Mouse (Mus musculus): ENCODE results near the gene Il7r. TPM values are rescaled to one million over a fixed set of nuclear protein-coding genes. Genes with fewer than 3 reads are reported as not detected.
"Not testable (repeated sequence)": the region's sequence is repeated elsewhere in the genome, so short reads cannot be mapped to it uniquely, and the experiment has no call there.

Gene Il7r
- polyA plus RNA-seq (2015; fragmentation: Nextera tagmentation; extraction: Ambion mirVana) = not detected in 2 replicates

DNA sequence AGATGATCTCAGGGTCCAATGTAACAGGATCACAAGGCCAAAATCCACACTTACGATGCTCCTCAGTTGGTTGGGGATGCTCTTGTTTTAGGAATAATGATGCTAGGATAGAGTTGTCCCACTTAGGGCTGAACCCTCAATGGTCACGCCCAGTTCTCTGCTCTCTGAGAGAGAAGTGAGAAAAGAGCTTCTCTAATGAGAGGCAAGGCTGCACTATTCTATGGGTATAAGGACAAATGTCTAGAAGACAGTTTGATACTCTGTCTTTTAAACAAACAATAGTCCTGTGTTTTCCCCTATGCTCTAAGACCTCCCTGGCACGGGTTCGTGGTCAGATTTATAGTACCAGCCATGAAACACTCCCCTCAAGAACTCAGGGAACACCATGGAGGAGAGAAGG lies at the start of gene Il7r:
TSS of gene Il7r (minus strand) at position 101 of the 400 bp plus-strand sequence.
- Histone ChIP-seq H3K4me3 (no peak within 1 kb of the TSS), H3K27ac (no peak within 1 kb of the TSS), H3K36me3 (ENCODE audit: poor library complexity, severe bottlenecking) (no peaks in the 10 kb centered on the region), H3K27me3 (no peaks in the 10 kb centered on the region), H3K9ac (no peak within 1 kb of the TSS), H3K4me1 (no peaks in the 10 kb centered on the region), H3K9me3 (replicated peaks) (no peaks in the 10 kb centered on the region), H3K4me2 (no peak within 1 kb of the TSS)
- 82% methylated on average over 4 of the region's 4 CpGs for WGBS
- no peak for ATAC-seq

DNA sequence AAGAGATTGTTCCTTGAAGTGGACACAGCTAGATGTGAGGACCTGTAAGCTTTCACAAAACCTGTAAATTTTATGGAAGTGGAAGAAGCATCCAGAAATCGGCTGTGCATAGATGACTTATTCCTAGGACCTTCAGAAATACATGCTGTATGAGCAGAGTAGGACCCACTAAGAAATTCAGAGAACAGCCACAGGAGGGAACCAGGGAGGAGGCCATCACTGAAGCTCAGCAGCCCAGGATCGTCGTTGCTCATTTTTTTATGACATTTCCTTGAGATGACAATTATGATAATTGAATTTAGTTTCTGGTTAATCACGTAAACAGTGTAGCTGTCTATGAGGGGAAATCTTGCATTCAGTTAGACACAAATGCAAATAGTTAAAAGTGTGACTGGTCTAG lies 47.3 kb upstream of the Il7r start:
- whole genome bisulfite sequencing = 87% methylated on average over 4 of the region's 4 CpGs
- H3K4me2 ChIP-seq = no peak overlapping the region
- H3K9ac ChIP-seq = no peak overlapping the region
- no peaks in the 10 kb centered on the region for H3K9me3 ChIP-seq (replicated peaks)
- H3K27me3 ChIP-seq = no peaks in the 10 kb centered on the region
- ATAC-seq = no peak
- no peaks in the 10 kb centered on the region for H3K36me3 ChIP-seq (ENCODE audit: poor library complexity, severe bottlenecking)
- H3K4me3 ChIP-seq = no peak overlapping the region
- no peak overlapping the region for H3K27ac ChIP-seq
- no peaks in the 10 kb centered on the region for H3K4me1 ChIP-seq

DNA sequence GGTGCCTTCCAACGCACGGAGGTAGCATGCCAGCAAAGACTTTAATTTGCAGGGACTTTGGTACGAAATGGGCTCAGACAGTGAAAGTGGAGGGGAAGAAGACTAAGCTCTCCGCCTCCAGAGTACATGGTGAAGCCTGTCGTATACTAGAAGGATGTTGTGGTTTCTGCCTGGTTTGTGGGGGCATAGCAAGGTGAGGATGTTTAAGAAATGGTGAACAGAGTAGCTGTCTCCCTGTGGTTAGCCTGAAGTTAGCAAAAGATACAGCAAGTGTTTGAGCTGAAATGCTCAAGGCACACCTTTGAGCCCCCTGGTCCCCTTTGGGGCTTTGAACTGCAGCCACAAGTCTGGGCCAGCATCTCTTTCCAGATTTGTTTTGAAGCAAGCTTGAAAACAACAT lies 44.8 kb upstream of the Il7r start:
- ATAC-seq = no peak

DNA sequence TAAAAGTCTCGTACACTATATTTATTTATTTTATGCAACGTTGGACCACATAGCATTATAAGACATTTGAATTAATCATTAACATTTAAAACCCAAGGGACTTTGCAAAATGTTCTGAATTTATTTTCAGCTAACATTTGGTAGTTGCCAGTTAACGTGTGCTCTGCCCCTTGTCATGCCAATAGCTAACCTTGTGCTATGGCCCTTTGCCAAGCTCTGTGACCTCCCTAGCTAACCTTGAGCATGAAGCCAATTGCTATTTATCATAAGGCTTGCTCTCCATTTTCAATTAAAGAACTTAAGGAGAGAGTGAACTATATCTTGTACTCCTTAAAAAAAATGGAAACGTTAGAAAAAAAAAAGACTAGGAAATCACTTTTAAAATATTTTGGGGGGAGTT lies 43.4 kb upstream of the Il7r start:
- Histone ChIP-seq H3K4me3 (no peak overlapping the region), H3K27ac (no peak overlapping the region), H3K36me3 (ENCODE audit: poor library complexity, severe bottlenecking) (no peaks in the 10 kb centered on the region), H3K4me1 (no peaks in the 10 kb centered on the region), H3K27me3 (no peaks in the 10 kb centered on the region), H3K9ac (no peak overlapping the region), H3K4me2 (no peak overlapping the region), H3K9me3 (replicated peaks) (no peaks in the 10 kb centered on the region)
- 91% methylated on average over 4 of the region's 4 CpGs for WGBS
- no peak for ATAC-seq

More for the DNA sequence above, 44.8 kb upstream of the Il7r start:
- no peaks in the 10 kb centered on the region for H3K4me1 ChIP-seq
- H3K4me2 ChIP-seq = no peak overlapping the region
- no peak overlapping the region for H3K27ac ChIP-seq
- H3K4me3 ChIP-seq = no peak overlapping the region
- no peaks in the 10 kb centered on the region for H3K36me3 ChIP-seq (ENCODE audit: poor library complexity, severe bottlenecking)
- H3K9ac ChIP-seq = no peak overlapping the region
- H3K9me3 ChIP-seq (replicated peaks) = no peaks in the 10 kb centered on the region
- 87% methylated on average over 5 of the region's 5 CpGs for WGBS
- no peaks in the 10 kb centered on the region for H3K27me3 ChIP-seq

DNA sequence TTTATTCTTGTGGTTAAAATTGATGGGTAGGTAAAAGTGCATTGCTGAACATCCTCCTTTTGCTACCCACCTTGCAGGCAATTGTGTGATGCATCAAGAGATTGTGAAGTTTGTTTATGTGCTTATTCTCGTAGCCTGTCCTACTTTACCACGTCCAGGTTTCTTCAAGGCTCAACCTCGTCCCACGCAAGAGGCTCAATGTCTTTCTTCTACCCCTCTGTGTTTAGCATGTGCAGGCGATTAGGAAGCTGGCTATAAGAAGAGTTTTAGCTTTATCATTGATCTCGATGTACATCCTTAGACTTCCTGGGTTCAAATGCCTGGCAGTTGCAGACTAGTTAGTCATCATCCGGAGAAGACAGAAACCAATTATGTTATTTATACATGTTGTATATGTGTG lies 42.7 kb upstream of the Il7r start:
- WGBS = 92% methylated on average over 7 of the region's 7 CpGs
- H3K4me3 ChIP-seq = no peak overlapping the region

DNA sequence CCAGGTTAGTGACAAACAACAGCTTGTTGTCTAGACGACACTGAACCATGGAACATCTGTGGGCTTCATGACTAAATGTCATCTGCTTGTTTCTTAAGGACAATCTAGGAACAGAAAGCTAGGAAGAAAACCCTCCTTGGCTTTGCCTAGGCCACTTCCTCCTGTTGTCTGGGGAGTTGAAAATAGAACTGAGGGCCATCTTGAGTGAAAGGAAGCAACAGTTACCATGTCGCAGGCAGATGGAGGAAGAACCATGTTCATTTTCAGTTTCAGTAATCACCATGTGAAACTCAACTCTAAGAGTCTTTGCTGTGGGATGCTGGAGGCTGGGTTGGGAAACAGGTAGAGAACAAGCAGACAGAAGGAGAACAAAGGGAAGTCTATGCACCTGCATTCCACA lies 41.9 kb upstream of the Il7r start:
- no peak overlapping the region for H3K27ac ChIP-seq
- H3K27me3 ChIP-seq = no peaks in the 10 kb centered on the region
- no peak overlapping the region for H3K4me2 ChIP-seq
- 91% methylated on average over 2 of the region's 2 CpGs for WGBS
- no peak overlapping the region for H3K9ac ChIP-seq
- H3K9me3 ChIP-seq (replicated peaks) = no peaks in the 10 kb centered on the region
- H3K36me3 ChIP-seq (ENCODE audit: poor library complexity, severe bottlenecking) = no peaks in the 10 kb centered on the region
- ATAC-seq = no peak
- H3K4me3 ChIP-seq = no peak overlapping the region
- H3K4me1 ChIP-seq = no peaks in the 10 kb centered on the region

More for the DNA sequence above, 42.7 kb upstream of the Il7r start:
- Histone ChIP-seq H3K4me1 (no peaks in the 10 kb centered on the region), H3K4me2 (no peak overlapping the region), H3K36me3 (ENCODE audit: poor library complexity, severe bottlenecking) (no peaks in the 10 kb centered on the region), H3K9me3 (replicated peaks) (no peaks in the 10 kb centered on the region), H3K27ac (no peak overlapping the region), H3K9ac (no peak overlapping the region), H3K27me3 (no peaks in the 10 kb centered on the region)
- no peak for ATAC-seq

DNA sequence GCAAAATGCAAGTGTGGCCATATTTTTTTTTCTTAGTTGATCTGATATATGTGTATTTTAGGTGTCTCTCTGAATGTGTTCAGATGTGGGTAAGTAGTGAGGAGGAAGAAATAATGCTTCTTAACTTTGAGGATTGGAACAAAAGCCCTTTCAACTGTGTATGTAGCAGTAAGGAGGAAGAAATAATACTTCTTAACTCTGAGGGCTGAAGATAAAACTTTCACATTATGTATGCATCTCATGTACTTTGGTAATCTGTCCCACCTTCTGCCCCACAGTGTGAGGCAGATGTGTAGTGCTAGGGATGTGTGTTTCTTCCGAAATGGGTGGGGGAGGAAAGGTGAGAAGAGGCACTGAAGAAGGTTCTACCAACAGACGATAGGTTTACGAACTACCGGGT lies 37.3 kb upstream of the Il7r start:
- H3K4me3 ChIP-seq = no peak overlapping the region
- H3K36me3 ChIP-seq (ENCODE audit: poor library complexity, severe bottlenecking) = no peaks in the 10 kb centered on the region
- WGBS = 87% methylated on average over 4 of the region's 4 CpGs

DNA sequence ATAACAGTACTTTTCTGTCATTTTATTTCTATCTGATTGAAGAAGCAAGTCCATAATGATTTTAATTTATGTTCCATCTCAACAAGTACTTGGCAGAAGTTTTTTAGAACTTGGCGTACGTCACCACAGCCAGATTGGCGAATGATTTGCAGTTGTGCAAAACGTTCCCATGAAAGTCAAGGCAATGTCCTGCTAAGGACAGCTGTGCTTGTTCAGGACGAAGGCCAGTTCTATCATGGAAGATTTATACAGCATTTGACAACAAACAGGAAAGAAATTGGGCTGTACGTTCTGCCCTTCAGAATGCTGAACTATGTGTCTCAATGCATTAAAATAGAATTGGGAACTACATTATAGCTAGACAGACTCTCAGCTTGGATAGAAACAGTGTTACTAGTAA lies 35.4 kb upstream of the Il7r start:
- Histone ChIP-seq H3K4me1 (no peaks in the 10 kb centered on the region), H3K9me3 (replicated peaks) (no peaks in the 10 kb centered on the region), H3K36me3 (ENCODE audit: poor library complexity, severe bottlenecking) (no peaks in the 10 kb centered on the region), H3K27me3 (no peaks in the 10 kb centered on the region), H3K4me3 (no peak overlapping the region), H3K4me2 (no peak overlapping the region), H3K27ac (no peak overlapping the region), H3K9ac (no peak overlapping the region)
- no peak for ATAC-seq
- WGBS = 89% methylated on average over 6 of the region's 6 CpGs

More for the DNA sequence above, 37.3 kb upstream of the Il7r start:
- H3K9me3 ChIP-seq (replicated peaks) = no peaks in the 10 kb centered on the region
- H3K4me2 ChIP-seq = no peak overlapping the region
- no peaks in the 10 kb centered on the region for H3K27me3 ChIP-seq
- no peak for ATAC-seq
- no peaks in the 10 kb centered on the region for H3K4me1 ChIP-seq
- H3K27ac ChIP-seq = no peak overlapping the region
- H3K9ac ChIP-seq = no peak overlapping the region

DNA sequence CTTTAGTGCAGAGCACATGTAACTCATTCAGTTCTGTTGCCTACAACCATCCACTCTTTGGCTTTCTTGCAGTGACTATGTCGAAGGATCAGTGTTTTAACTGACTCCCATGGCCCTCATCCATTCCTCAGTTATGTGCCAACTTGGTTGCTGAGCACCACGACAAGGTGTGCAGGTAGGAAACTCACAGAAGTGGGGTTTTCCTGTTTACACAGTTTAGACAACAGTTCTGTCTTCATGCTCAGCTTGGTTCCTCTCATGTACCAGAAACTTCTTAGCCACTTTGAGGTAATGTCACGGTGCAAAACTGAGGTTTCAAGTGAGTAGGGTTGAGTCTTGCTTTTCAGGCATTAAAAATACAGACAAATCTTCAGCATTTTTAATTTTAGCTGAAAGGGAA lies 34.2 kb upstream of the Il7r start:
- H3K9ac ChIP-seq = no peak overlapping the region
- H3K4me2 ChIP-seq = no peak overlapping the region
- H3K27ac ChIP-seq = no peak overlapping the region
- H3K4me3 ChIP-seq = no peak overlapping the region
- no peak for ATAC-seq
- no peaks in the 10 kb centered on the region for H3K4me1 ChIP-seq
- 82% methylated on average over 3 of the region's 3 CpGs for WGBS
- H3K27me3 ChIP-seq = no peaks in the 10 kb centered on the region
- H3K36me3 ChIP-seq (ENCODE audit: poor library complexity, severe bottlenecking) = no peaks in the 10 kb centered on the region
- no peaks in the 10 kb centered on the region for H3K9me3 ChIP-seq (replicated peaks)

DNA sequence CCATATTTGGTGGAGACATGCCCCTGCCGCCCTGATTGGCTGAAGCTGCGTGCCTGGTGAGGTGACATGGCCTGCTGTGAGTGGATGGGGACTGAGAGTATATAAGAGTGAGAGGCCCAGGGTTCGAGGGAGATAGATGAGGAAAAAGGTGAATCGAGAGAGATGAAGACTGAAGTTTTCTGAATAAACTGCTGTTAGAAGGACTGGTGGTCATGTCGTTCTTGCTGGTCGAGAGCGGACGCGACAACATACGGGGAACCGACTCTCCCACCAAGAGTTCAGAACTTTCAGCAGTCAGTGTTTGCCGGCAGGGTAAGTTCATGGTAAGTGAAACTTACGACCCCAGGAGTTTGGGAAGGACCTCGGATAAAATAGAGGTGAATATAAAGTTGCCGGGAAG lies 27.3 kb upstream of the Il7r start:
- WGBS = 95% methylated on average over 15 of the region's 15 CpGs
- H3K9ac ChIP-seq; ATAC-seq; H3K27ac ChIP-seq; H3K27me3 ChIP-seq; H3K4me1 ChIP-seq; H3K36me3 ChIP-seq (ENCODE audit: poor library complexity, severe bottlenecking); H3K9me3 ChIP-seq (replicated peaks); H3K4me3 ChIP-seq; H3K4me2 ChIP-seq: not testable (repeated sequence)

DNA sequence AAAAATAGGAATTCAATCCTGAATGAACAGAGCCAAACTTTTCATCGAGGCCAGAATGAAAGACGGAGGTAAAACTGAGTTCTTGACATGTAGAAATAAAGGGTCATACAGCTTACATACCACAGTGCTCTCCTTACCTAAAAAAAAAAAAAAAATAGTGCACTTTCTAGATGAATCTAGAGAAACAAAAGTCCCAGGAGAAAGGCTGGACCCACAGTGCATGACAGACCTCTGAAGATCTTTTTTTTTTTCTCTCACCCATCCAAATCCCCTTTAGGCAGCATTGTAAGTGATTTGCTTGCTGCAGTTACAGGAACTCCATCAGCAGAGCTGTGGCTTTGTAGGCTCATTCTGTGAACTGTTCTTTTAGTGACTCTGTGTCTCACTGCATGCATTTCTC lies 19.0 kb upstream of the Il7r start:
- Histone ChIP-seq H3K9me3 (replicated peaks) (no peaks in the 10 kb centered on the region), H3K36me3 (ENCODE audit: poor library complexity, severe bottlenecking) (no peaks in the 10 kb centered on the region), H3K4me1 (no peaks in the 10 kb centered on the region), H3K27ac (no peak overlapping the region), H3K4me3 (no peak overlapping the region), H3K27me3 (no peaks in the 10 kb centered on the region), H3K4me2 (no peak overlapping the region), H3K9ac (no peak overlapping the region)
- ATAC-seq = no peak
- 95% methylated on average over 2 of the region's 2 CpGs for WGBS

DNA sequence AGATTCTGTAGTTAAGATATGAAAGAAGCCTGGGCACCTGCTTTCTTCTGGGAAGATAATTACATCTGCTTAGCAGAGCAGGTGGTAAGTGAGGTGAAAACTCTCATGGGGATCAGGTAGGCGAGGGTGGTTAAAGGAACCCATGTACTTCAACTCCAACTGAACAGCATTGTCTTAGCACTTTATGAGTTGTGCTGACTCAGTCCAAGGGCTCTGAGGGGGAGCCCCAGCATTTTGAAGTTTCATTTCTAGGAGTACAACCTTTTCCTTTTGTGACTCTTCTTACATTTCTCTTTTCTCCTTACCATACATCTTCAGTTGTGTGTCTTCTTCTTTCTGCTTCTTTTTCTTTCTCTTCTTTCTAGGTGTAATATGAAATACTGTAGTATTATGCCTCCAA lies 5.2 kb upstream of the Il7r start:
- ATAC-seq = no peak
- 77% methylated on average over 1 of the region's 1 CpGs for WGBS
- Histone ChIP-seq H3K9ac (no peak overlapping the region), H3K9me3 (replicated peaks) (no peaks in the 10 kb centered on the region), H3K4me1 (no peaks in the 10 kb centered on the region), H3K36me3 (ENCODE audit: poor library complexity, severe bottlenecking) (no peaks in the 10 kb centered on the region), H3K4me3 (no peak overlapping the region), H3K27ac (no peak overlapping the region), H3K27me3 (no peaks in the 10 kb centered on the region), H3K4me2 (no peak overlapping the region)

DNA sequence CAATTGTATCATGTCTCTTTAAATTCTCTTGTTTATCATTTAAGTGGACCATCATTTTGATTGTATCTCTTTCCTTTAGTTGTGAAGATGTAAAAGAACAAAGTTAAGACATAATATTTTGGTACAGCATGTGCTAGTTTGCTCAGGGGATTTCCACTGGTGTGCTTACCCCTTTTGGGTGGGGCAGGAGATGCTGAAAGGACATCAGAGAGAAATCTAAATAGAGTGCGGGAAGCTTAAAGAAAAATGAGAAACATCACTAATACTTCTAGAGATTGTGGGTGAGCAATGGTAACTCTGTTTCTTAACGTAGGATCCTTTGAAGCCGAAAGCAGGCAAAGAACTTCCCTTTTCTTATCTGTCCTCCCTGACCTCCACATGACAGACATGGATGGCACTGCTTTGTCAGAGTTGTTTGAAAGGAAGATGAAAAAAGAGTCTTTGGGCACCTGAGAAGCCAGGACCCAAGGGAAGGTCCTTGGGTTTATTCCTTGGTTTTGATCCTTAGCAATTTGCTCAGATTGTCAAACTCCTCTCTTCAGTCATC lies 3.5 kb upstream of the Il7r start:
- Histone ChIP-seq H3K4me2 (no peak overlapping the region), H3K27ac (no peak overlapping the region), H3K4me1 (no peaks in the 10 kb centered on the region), H3K4me3 (no peak overlapping the region), H3K9ac (no peak overlapping the region), H3K9me3 (replicated peaks) (no peaks in the 10 kb centered on the region), H3K36me3 (ENCODE audit: poor library complexity, severe bottlenecking) (no peaks in the 10 kb centered on the region), H3K27me3 (no peaks in the 10 kb centered on the region)
- ATAC-seq = no peak
- WGBS = 92% methylated on average over 3 of the region's 3 CpGs
